Mouse (Mus musculus): ENCODE results near the gene Chac1.

DNA sequence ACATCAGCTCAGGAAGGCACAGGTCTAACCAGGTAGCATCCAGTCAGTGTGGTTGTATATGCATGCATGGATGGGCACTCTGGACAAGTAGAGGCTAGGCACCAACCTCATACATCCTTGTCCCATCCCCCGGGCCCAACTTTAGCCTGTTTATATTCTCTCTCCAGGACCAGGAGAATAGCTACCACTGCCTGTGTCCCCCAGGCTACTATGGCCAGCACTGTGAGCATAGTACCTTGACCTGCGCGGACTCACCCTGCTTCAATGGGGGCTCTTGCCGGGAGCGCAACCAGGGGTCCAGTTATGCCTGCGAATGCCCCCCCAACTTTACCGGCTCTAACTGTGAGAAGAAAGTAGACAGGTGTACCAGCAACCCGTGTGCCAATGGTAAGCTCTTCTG, 20.2 kb upstream of the Chac1 start:
- TF ChIP-seq CTCF (IDR thresholded peaks at IDR 0.05; ENCODE audit: extremely low read depth, insufficient read length, insufficient replicate concordance, low read depth, low read length), result no peak
- TF ChIP-seq POLR2A (IDR thresholded peaks at IDR 0.05; ENCODE audit: low read depth, low read length), result no peak

All from small intestine, adult 2 months (tissue).